Mouse (Mus musculus): ENCODE results near the gene Zdhhc8. TPM values are rescaled to one million over a fixed set of nuclear protein-coding genes. Genes with fewer than 3 reads are reported as not detected.

The Zdhhc8 gene
- polyA plus RNA-seq, 1 experiment: 52.3 TPM

DNA sequence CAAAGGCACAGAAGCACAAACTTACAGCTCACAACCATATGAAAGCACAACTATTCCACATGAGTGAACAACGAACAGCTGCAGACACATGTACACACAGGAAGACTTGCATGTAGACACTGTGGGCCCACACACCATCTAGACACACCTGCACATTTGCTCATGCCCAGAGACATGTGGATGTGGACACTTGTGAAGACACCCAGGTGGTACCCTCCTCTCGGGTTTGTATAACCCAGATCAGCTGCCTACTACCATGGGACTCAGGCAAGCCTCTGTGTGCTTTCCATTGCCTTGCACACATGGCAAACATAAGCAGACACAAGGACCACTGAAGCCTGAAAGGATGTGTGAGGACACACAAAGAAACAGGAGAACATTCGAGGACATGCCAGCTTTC is 3.9 kb downstream of the Zdhhc8 start:
- TF ChIP-seq POLR2A (IDR thresholded peaks at IDR 0.05; ENCODE audit: low read depth, low read length) (no peak), CTCF (IDR thresholded peaks at IDR 0.05; ENCODE audit: extremely low read depth, insufficient read depth, insufficient read length, insufficient replicate concordance) (no peak)
- H3K4me3 ChIP-seq (ENCODE audit: extremely low read depth, insufficient read depth, insufficient read length): no peak overlapping the region
- H3K4me1 ChIP-seq (ENCODE audit: control insufficient read depth, insufficient read depth, insufficient read length): peaks cover 17% of the 10 kb centered on the region
- H3K36me3 ChIP-seq (ENCODE audit: control insufficient read depth, insufficient read depth, low read length): peaks cover 14% of the 10 kb centered on the region
- WGBS: 39% methylated on average over 3 of the region's 3 CpGs
- DNase-seq (ENCODE audit: low read depth in 1 of 2, low spot score in 2 of 2): no peak
- H3K27me3 ChIP-seq (ENCODE audit: control insufficient read depth, insufficient read depth, low read length): no peaks in the 10 kb centered on the region
- H3K27ac ChIP-seq (ENCODE audit: insufficient read depth, low read length): no peak overlapping the region

DNA sequence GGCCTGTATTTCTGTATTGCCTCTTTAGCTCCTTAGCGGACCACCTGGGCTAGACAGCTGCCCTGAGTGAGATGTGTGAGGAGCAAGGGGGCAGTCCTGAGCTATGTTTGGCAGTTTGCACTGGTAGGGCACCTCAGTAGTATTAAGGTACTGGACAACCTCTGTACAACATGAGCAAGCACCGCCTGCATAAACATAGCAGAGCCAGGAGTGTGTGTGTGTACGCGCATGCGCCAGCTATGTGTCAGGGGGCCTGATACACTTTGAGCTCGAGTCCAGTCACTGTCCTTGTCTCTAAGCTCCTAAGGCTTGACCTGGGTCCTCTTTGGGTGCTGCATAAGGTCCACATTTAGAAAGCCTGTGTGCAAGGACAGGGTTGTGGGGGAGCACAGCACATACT is 4.3 kb downstream of the Zdhhc8 start:
- Histone ChIP-seq H3K27ac (ENCODE audit: insufficient read depth, low read length) (no peak overlapping the region), H3K4me3 (ENCODE audit: extremely low read depth, insufficient read depth, insufficient read length) (no peak overlapping the region), H3K36me3 (ENCODE audit: control insufficient read depth, insufficient read depth, low read length) (peaks cover 14% of the 10 kb centered on the region), H3K27me3 (ENCODE audit: control insufficient read depth, insufficient read depth, low read length) (no peaks in the 10 kb centered on the region), H3K4me1 (ENCODE audit: control insufficient read depth, insufficient read depth, insufficient read length) (peaks cover 17% of the 10 kb centered on the region)
- 92% methylated on average over 6 of the region's 6 CpGs for WGBS
- no peak for TF ChIP-seq POLR2A (IDR thresholded peaks at IDR 0.05; ENCODE audit: low read depth, low read length)
- no peak for TF ChIP-seq CTCF (IDR thresholded peaks at IDR 0.05; ENCODE audit: extremely low read depth, insufficient read depth, insufficient read length, insufficient replicate concordance)
- no peak for DNase-seq (ENCODE audit: low read depth in 1 of 2, low spot score in 2 of 2)

DNA sequence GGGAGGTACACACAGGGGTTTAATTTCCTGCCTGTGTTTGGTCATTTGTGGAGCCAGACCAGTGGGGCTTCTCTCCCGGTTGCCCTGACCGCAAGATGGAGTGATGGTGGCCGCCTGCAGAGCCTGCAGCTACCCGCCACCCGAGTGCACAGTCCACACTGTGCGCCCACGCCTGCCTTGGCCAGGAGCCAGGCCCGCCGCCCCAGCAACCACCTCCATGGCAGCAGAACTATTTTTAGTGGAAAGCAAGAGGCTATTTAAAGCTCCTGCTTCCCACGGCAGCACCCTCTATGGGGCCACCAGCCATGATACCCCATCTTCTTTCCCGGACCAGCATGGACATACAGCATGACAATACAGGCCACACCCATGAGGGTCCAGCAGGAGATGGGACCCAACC is 5.3 kb downstream of the Zdhhc8 start:
- TF ChIP-seq CTCF (IDR thresholded peaks at IDR 0.05; ENCODE audit: extremely low read depth, insufficient read depth, insufficient read length, insufficient replicate concordance) (no peak), POLR2A (IDR thresholded peaks at IDR 0.05; ENCODE audit: low read depth, low read length) (no peak)
- Histone ChIP-seq H3K4me3 (ENCODE audit: extremely low read depth, insufficient read depth, insufficient read length) (no peak overlapping the region), H3K27ac (ENCODE audit: insufficient read depth, low read length) (no peak overlapping the region), H3K27me3 (ENCODE audit: control insufficient read depth, insufficient read depth, low read length) (no peaks in the 10 kb centered on the region), H3K4me1 (ENCODE audit: control insufficient read depth, insufficient read depth, insufficient read length) (peaks cover 17% of the 10 kb centered on the region), H3K36me3 (ENCODE audit: control insufficient read depth, insufficient read depth, low read length) (peaks cover 22% of the 10 kb centered on the region)
- DNase-seq (ENCODE audit: low read depth in 1 of 2, low spot score in 2 of 2): no peak
- whole genome bisulfite sequencing: 24% methylated on average over 11 of the region's 11 CpGs

DNA sequence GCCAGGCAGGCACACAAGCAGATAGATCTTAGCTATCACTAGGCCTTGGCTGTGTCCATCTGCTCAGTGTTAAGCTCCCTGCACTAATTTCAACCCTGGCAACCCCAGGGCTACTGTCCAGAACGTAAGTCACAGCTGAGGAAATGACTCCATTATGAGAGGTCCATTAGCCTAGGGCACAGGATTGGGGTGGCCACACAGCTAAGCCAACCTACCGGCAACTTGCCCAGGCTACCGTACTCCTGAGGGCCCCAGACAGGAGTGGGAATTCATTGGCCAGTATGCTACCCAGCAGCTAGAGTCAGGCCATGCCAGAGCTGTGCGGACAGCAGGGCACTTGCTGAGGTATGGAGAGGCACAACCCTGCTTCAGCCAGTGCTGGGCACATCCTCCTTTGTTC is 6.1 kb downstream of the Zdhhc8 start:
- H3K4me1 ChIP-seq (ENCODE audit: control insufficient read depth, insufficient read depth, insufficient read length): peaks cover 12% of the 10 kb centered on the region
- H3K4me3 ChIP-seq (ENCODE audit: extremely low read depth, insufficient read depth, insufficient read length): no peak overlapping the region
- TF ChIP-seq POLR2A (IDR thresholded peaks at IDR 0.05; ENCODE audit: low read depth, low read length) (no peak), CTCF (IDR thresholded peaks at IDR 0.05; ENCODE audit: extremely low read depth, insufficient read depth, insufficient read length, insufficient replicate concordance) (no peak)
- peaks cover 27% of the 10 kb centered on the region for H3K36me3 ChIP-seq (ENCODE audit: control insufficient read depth, insufficient read depth, low read length)
- no peaks in the 10 kb centered on the region for H3K27me3 ChIP-seq (ENCODE audit: control insufficient read depth, insufficient read depth, low read length)
- no peak for DNase-seq (ENCODE audit: low read depth in 1 of 2, low spot score in 2 of 2)
- no peak overlapping the region for H3K27ac ChIP-seq (ENCODE audit: insufficient read depth, low read length)
- 98% methylated on average over 4 of the region's 4 CpGs for WGBS

DNA sequence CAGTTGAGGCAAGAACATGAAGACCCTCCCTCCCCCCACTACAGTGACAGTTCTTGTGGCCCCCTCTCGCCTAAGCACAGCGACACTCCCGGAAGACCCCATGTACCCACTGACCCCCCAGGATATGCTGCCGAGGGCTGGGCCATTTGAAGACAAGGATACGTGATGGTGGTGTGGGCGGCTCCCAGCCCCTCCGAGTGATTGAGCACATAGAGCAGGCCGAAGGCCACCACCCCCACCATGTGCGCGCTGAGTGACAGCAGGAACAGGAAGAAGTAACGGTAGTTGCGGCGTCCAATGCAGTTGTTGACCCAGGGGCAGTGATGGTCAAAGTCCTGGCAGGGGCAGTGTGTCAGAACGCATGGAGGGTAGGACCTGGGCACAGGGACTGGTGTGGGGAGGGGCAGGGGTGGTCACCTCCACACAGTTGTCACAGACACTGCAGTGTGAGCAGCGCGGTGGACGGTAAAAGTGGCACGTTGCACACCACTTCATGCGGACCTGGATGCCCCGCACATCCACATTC is 7.0 kb downstream of the Zdhhc8 start:
- 94% methylated on average over 20 of the region's 20 CpGs for WGBS
- Histone ChIP-seq H3K27me3 (ENCODE audit: control insufficient read depth, insufficient read depth, low read length) (no peaks in the 10 kb centered on the region), H3K4me1 (ENCODE audit: control insufficient read depth, insufficient read depth, insufficient read length) (peaks cover 10% of the 10 kb centered on the region), H3K4me3 (ENCODE audit: extremely low read depth, insufficient read depth, insufficient read length) (no peak overlapping the region), H3K27ac (ENCODE audit: insufficient read depth, low read length) (no peak overlapping the region), H3K36me3 (ENCODE audit: control insufficient read depth, insufficient read depth, low read length) (peaks cover 28% of the 10 kb centered on the region)
- DNase-seq (ENCODE audit: low read depth in 1 of 2, low spot score in 2 of 2): no peak
- TF ChIP-seq CTCF (IDR thresholded peaks at IDR 0.05; ENCODE audit: extremely low read depth, insufficient read depth, insufficient read length, insufficient replicate concordance) (no peak), POLR2A (IDR thresholded peaks at IDR 0.05; ENCODE audit: low read depth, low read length) (no peak)

DNA sequence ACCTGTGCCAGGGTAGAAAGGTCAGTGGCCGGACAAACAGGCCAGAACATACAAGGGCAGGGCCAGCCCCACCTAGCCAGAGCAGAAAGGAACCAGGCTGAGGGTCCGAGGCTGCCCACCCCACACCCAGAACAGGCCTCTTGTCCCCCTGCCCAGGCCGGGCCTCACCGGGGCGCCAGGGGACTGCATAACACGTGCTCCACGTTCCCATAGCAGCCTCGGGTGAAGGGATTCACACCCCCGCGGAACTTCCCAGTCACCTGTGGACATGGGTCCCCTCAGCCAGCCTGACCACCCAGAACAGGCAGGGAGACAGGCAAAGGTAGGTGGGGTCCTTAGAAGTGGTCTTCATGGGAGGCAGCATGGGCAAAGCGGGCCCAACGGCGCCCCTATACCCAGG is 7.7 kb downstream of the Zdhhc8 start:
- no peaks in the 10 kb centered on the region for H3K27me3 ChIP-seq (ENCODE audit: control insufficient read depth, insufficient read depth, low read length)
- H3K4me1 ChIP-seq (ENCODE audit: control insufficient read depth, insufficient read depth, insufficient read length): peaks cover 10% of the 10 kb centered on the region
- 92% methylated on average over 13 of the region's 13 CpGs for WGBS
- no peak overlapping the region for H3K4me3 ChIP-seq (ENCODE audit: extremely low read depth, insufficient read depth, insufficient read length)
- no peak for TF ChIP-seq CTCF (IDR thresholded peaks at IDR 0.05; ENCODE audit: extremely low read depth, insufficient read depth, insufficient read length, insufficient replicate concordance)
- peaks cover 30% of the 10 kb centered on the region for H3K36me3 ChIP-seq (ENCODE audit: control insufficient read depth, insufficient read depth, low read length)
- no peak for DNase-seq (ENCODE audit: low read depth in 1 of 2, low spot score in 2 of 2)
- no peak overlapping the region for H3K27ac ChIP-seq (ENCODE audit: insufficient read depth, low read length)

DNA sequence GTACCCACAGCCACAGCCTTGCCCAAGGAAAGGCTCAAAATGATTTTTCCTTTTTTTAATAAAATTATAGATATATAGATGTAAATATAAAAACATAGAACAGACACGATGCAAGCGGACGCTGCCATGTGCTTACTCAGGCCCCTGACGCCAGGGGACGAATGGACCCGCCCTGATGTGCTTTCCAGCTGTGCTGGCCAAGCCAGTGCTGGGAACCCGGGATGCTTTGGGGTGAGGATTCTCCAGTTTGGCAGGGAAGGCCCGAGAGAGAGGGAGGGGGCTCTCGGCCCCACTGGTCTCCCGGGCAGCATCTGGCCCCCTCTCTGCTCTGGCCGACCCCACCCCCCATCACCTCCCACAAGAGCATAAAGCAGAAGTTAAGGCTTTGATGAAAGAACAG is 12.7 kb downstream of the Zdhhc8 start:
- H3K27ac ChIP-seq (ENCODE audit: insufficient read depth, low read length): no peak overlapping the region
- TF ChIP-seq POLR2A (IDR thresholded peaks at IDR 0.05; ENCODE audit: low read depth, low read length) (no peak), CTCF (IDR thresholded peaks at IDR 0.05; ENCODE audit: extremely low read depth, insufficient read depth, insufficient read length, insufficient replicate concordance) (no peak)
- H3K4me3 ChIP-seq (ENCODE audit: extremely low read depth, insufficient read depth, insufficient read length): no peak overlapping the region
- no peak for DNase-seq (ENCODE audit: low read depth in 1 of 2, low spot score in 2 of 2)
- H3K4me1 ChIP-seq (ENCODE audit: control insufficient read depth, insufficient read depth, insufficient read length): peaks cover 2% of the 10 kb centered on the region; the same call in 1 of the 2 replicates
- H3K36me3 ChIP-seq (ENCODE audit: control insufficient read depth, insufficient read depth, low read length): peaks cover 21% of the 10 kb centered on the region
- no peaks in the 10 kb centered on the region for H3K27me3 ChIP-seq (ENCODE audit: control insufficient read depth, insufficient read depth, low read length)
- WGBS: 78% methylated on average over 11 of the region's 11 CpGs
